Mouse (Mus musculus) neural tube, embryonic 11.5 days (tissue): ENCODE data around the gene Clcn1. TPM values are rescaled to one million over a fixed set of nuclear protein-coding genes. Genes with fewer than 3 reads are reported as not detected.

ENCODE experiments used
- ATAC-seq: fragments of 200-750 bp; cut with Nextera tagmentation; 2 replicates; pipeline ENCODE4 v1.8.0; 2017; ENCODE audit warnings: moderate number of reproducible peaks, mild to moderate bottlenecking, moderate TSS enrichment, moderate library complexity; ENCODE audit not compliant: insufficient read depth, low FRiP score, low TSS enrichment
- DNase-seq: peaks from one replicate; pipeline ENCODE4 v3.0.0-alpha.2; 2015; ENCODE audit warnings: low spot score
- H3K27ac ChIP-seq: fragments of 300-500 bp; sonication (generic); 2 replicates; pipeline ENCODE4 v1.5.1; 2014; ENCODE audit warnings: low read depth, mild to moderate bottlenecking, low read length
- H3K27me3 ChIP-seq: fragments of 300-500 bp; sonication (generic); 2 replicates; pipeline ENCODE4 v1.6.1; 2014; ENCODE audit warnings: mild to moderate bottlenecking, low read length, mixed read lengths; ENCODE audit not compliant: control insufficient read depth, insufficient read depth
- H3K36me3 ChIP-seq: fragments of 300-500 bp; sonication (generic); 2 replicates; pipeline ENCODE4 v1.6.1; 2014; ENCODE audit warnings: mild to moderate bottlenecking, low read length, moderate library complexity, mixed read lengths; ENCODE audit not compliant: control insufficient read depth, insufficient read depth
- H3K4me1 ChIP-seq: fragments of 300-500 bp; sonication (generic); 2 replicates; pipeline ENCODE4 v1.6.1; 2014; ENCODE audit warnings: low read length, mixed read lengths; ENCODE audit not compliant: control insufficient read depth, insufficient read depth
- H3K4me2 ChIP-seq: fragments of 300-500 bp; sonication (generic); 2 replicates; pipeline ENCODE4 v1.6.1; 2014; ENCODE audit warnings: low read depth, mild to moderate bottlenecking, moderate library complexity
- H3K4me3 ChIP-seq: fragments of 300-500 bp; sonication (generic); 2 replicates; pipeline ENCODE4 v1.5.1; 2014; ENCODE audit warnings: low read depth, low read length
- H3K9ac ChIP-seq: fragments of 300-500 bp; sonication (generic); 2 replicates; pipeline ENCODE4 v1.6.1; 2014; ENCODE audit warnings: mild to moderate bottlenecking, low read length
- H3K9me3 ChIP-seq: fragments of 300-500 bp; sonication (generic); 2 replicates; pipeline ENCODE4 v1.6.1; 2016; ENCODE audit warnings: low read length; ENCODE audit not compliant: control insufficient read depth
- WGBS: fragments of 180-500 bp; shearing (Covaris S2); extraction: QIAGEN DNeasy Blood & Tissue Kit; methylation state at CpG from one replicate; pipeline ENCODE4 v1.1.7; 2014; 5-methylcytosine and 5-hydroxymethylcytosine counted together
- polyA plus RNA-seq: library from polyadenylated mRNA; unstranded; fragments of >200 nt; fragmentation: Nextera tagmentation; extraction: Ambion mirVana; gene quantifications from 2 replicates; pipeline ENCODE4 v1.2.1, GENCODE M21; 2014

Gene Clcn1
- polyA plus RNA-seq, 1 experiment from 2014 or later = 1.7 TPM

DNA sequence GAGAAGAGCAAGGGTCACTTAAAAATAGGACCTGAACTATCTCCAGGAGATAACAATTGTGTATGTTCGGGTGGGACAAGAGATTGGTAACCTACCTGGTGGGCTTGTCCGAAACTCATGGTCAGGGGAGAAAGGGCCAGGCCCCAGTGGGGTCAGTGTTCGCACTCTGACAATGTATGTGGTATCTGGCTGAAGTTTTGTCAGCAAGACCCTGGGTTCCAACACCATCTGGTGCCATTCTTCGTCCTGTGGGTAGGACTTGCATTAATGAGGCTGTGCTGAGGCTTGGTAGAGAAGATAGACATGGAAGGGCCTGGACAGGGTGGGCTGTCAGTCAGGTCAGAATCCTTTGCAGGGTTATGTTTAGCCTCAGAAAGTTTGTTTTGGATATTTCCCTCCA, 77.6 kb downstream of the Clcn1 start:
- peaks cover 2% of the 10 kb centered on the region; the same call in 1 of the 2 replicates for H3K36me3 ChIP-seq
- no peak overlapping the region for H3K4me2 ChIP-seq
- no peak overlapping the region for H3K4me3 ChIP-seq
- no peaks in the 10 kb centered on the region for H3K4me1 ChIP-seq
- H3K27ac ChIP-seq = no peak overlapping the region
- no peaks in the 10 kb centered on the region for H3K9me3 ChIP-seq
- H3K9ac ChIP-seq = no peak overlapping the region
- DNase-seq (no peak), ATAC-seq (no peak)
- H3K27me3 ChIP-seq = no peaks in the 10 kb centered on the region
- WGBS = 90% methylated on average over 4 of the region's 4 CpGs

GRCm38 (mm10) chr6:42364607-42365006, 78.1 kb downstream of the Clcn1 start:
- Histone ChIP-seq H3K4me2 (no peak overlapping the region), H3K9ac (no peak overlapping the region), H3K9me3 (no peaks in the 10 kb centered on the region), H3K4me3 (no peak overlapping the region), H3K4me1 (no peaks in the 10 kb centered on the region), H3K27ac (no peak overlapping the region), H3K27me3 (no peaks in the 10 kb centered on the region), H3K36me3 (no peaks in the 10 kb centered on the region; the same call in 1 of the 2 replicates)
- DNase-seq (no peak), ATAC-seq (no peak)
- WGBS = 94% methylated on average over 15 of the region's 15 CpGs

- H3K4me3 ChIP-seq = no peak overlapping the region
- H3K9ac ChIP-seq = no peak overlapping the region
- no peak overlapping the region for H3K4me2 ChIP-seq
- H3K9me3 ChIP-seq = no peaks in the 10 kb centered on the region
- H3K4me1 ChIP-seq = 0 out of 2 replicates have a peak, but pooled peaks cover 3% of the 10 kb centered on the region
- DNase-seq = no peak
- H3K27me3 ChIP-seq = no peaks in the 10 kb centered on the region
- ATAC-seq = no peak
- no peak overlapping the region for H3K27ac ChIP-seq
- no peaks in the 10 kb centered on the region; the same call in 1 of the 2 replicates for H3K36me3 ChIP-seq
- WGBS = 86% methylated on average over 6 of the region's 6 CpGs
Observed at GRCm38 (mm10) chr6:42365215-42365614, 78.7 kb downstream of the Clcn1 start.

Other genes with a start within 250 kb of the Clcn1 start
- not detected in 2 replicates for gene Sva, start 248.3 kb upstream of the Clcn1 start, polyA plus RNA-seq
- not detected in 2 replicates for gene Tas2r139, start 145.7 kb upstream of the Clcn1 start, polyA plus RNA-seq
- gene Tas2r144, start 71.4 kb upstream of the Clcn1 start, polyA plus RNA-seq = not detected in 2 replicates
- 21.0 and 21.2 TPM in 2 replicates for gene Gstk1, start 40.8 kb upstream of the Clcn1 start, polyA plus RNA-seq
- gene Tmem139, start 24.7 kb upstream of the Clcn1 start, polyA plus RNA-seq = 0.27 and 0.35 TPM in 2 replicates
- 69.2 and 72.0 TPM in 2 replicates for gene Casp2, start 21.7 kb upstream of the Clcn1 start, polyA plus RNA-seq
- 2.7 and 3.4 TPM in 2 replicates for gene Fam131b, start 38.0 kb downstream of the Clcn1 start, polyA plus RNA-seq
- 86.3 and 87.0 TPM in 2 replicates for gene Zyx, start 62.9 kb downstream of the Clcn1 start, polyA plus RNA-seq
- 0.82 and 1.1 TPM in 2 replicates for gene Epha1, start 86.6 kb downstream of the Clcn1 start, polyA plus RNA-seq
- not detected in 2 replicates for gene Tas2r143, start 113.6 kb downstream of the Clcn1 start, polyA plus RNA-seq
- not detected in 2 replicates for gene Tas2r135, start 118.7 kb downstream of the Clcn1 start, polyA plus RNA-seq
- not detected in 2 replicates for gene Tas2r126, start 147.8 kb downstream of the Clcn1 start, polyA plus RNA-seq
- not detected in 2 replicates for gene Olfr458, start 178.5 kb downstream of the Clcn1 start, polyA plus RNA-seq
- not detected in 2 replicates for gene Olfr457, start 189.7 kb downstream of the Clcn1 start, polyA plus RNA-seq
- gene Olfr456, start 200.5 kb downstream of the Clcn1 start, polyA plus RNA-seq = not detected in 2 replicates